In genomic region chr7:34984526-34985133, GRCm38 (mm10) we compare ENCODE assay signal across 9 mouse cellular contexts.
A peak's percentile ranks its signal among the peaks of the same experiment; 100 is the strongest.
DNase-seq lines count a peak whose midpoint lies in the region; ATAC-seq and TF ChIP-seq lines count a peak whose summit lies in the region.
"Had no signal": no experiment of that assay in that cellular context is flagged by ENCODE, and none has a peak within 500 bp of the region (broad histone marks: within the 10 kb centered on the region; RNA-seq: fewer than 3 reads in every experiment).

No protein-coding gene starts in this region.

- ATAC-seq in erythroblast, adult 5-6 weeks (replicated peaks; ENCODE audit: low FRiP score, poor library complexity, severe bottlenecking): 0 out of 2 replicates have a peak, but pooled peaks have one; percentile 27
- no peak for ATAC-seq in hindbrain, embryonic 13.5 days (ENCODE audit: low FRiP score)
- no peak; the same call in 1 of the 2 replicates for ATAC-seq in monocyte, adult 5-6 weeks (replicated peaks; ENCODE audit: insufficient number of reproducible peaks, low FRiP score, low TSS enrichment, poor library complexity, severe bottlenecking)

- H3K27me3 ChIP-seq in myocyte (ENCODE audit: control insufficient read depth, insufficient read depth, insufficient read length): no peaks in the 10 kb centered on the region
- H3K27me3 ChIP-seq in hindbrain, embryonic 13.5 days: no peaks in the 10 kb centered on the region
- H3K27me3 ChIP-seq: limb, embryonic 15.5 days had no signal

- DNase-seq in gastrocnemius, adult 2 months: peak; percentile 53
- DNase-seq in gastrocnemius, postnatal 10 days: no peak
- DNase-seq in heart, postnatal 36 days: peak; percentile 15 to 19
- no peak for DNase-seq in spleen, postnatal 4 days (ENCODE audit: low spot score in 2 of 2)

- no peak overlapping the region for H3K4me2 ChIP-seq in myocyte (ENCODE audit: low read depth)
- H3K4me2 ChIP-seq in hindbrain, embryonic 13.5 days: no peak overlapping the region
- H3K4me2 ChIP-seq: limb, embryonic 15.5 days had no signal

- no peak for TF ChIP-seq POLR2A in myocyte (IDR thresholded peaks at IDR 0.05; ENCODE audit: insufficient read length, low read depth)

- H3K36me3 ChIP-seq in myocyte (ENCODE audit: control insufficient read depth, insufficient read depth): peaks cover 8% of the 10 kb centered on the region
- no peaks in the 10 kb centered on the region for H3K36me3 ChIP-seq in hindbrain, embryonic 13.5 days
- H3K36me3 ChIP-seq: limb, embryonic 15.5 days had no signal

- 0 out of 2 replicates have a peak overlapping the region, but pooled peaks have one; percentile 43 for H3K27ac ChIP-seq in gastrocnemius, adult 2 months
- H3K27ac ChIP-seq in hindbrain, embryonic 13.5 days: no peak overlapping the region
- H3K27ac ChIP-seq: limb, embryonic 15.5 days had no signal

- WGBS in hindbrain, embryonic 13.5 days: 70% methylated on average over 11 of the region's 11 CpGs

- intact Hi-C loops in gastrocnemius, adult 2 months (cut with DNase I): no loop called here
- intact Hi-C loops in heart, postnatal 36 days (cut with DNase I): loop anchor here (10.0 kb wide), 1 partner anchor 550 kb away; no protein-coding TSS in a partner anchor

- H3ac ChIP-seq in myocyte (ENCODE audit: control insufficient read depth, insufficient read length): no peak overlapping the region

- H3K79me2 ChIP-seq in myocyte (ENCODE audit: control insufficient read depth, insufficient read depth): no peaks in the 10 kb centered on the region

- no peak for TF ChIP-seq CTCF in gastrocnemius, adult 2 months (IDR thresholded peaks at IDR 0.05)

- no peak overlapping the region for H3K4me3 ChIP-seq in gastrocnemius, adult 2 months
- H3K4me3 ChIP-seq in myocyte: no peak overlapping the region
- no peak overlapping the region for H3K4me3 ChIP-seq in hindbrain, embryonic 13.5 days
- H3K4me3 ChIP-seq: limb, embryonic 15.5 days had no signal

- peaks cover 23% of the 10 kb centered on the region for H3K4me1 ChIP-seq in hindbrain, embryonic 13.5 days (replicated peaks)

- no peaks in the 10 kb centered on the region for H3K9me3 ChIP-seq in hindbrain, embryonic 13.5 days
- H3K9me3 ChIP-seq: limb, embryonic 15.5 days had no signal

- no peak overlapping the region for H3K9ac ChIP-seq in hindbrain, embryonic 13.5 days
- H3K9ac ChIP-seq: limb, embryonic 15.5 days had no signal

TF ChIP-seq in myocyte, 11 proteins besides CTCF, POLR2A, EP300 and RAD21:
- TF ChIP-seq CEBPB (IDR thresholded peaks at IDR 0.05; ENCODE audit: insufficient read depth, poor library complexity, severe bottlenecking) (no peak), USF1 (IDR thresholded peaks at IDR 0.05; ENCODE audit: low read depth) (no peak), MYOD1 (IDR thresholded peaks at IDR 0.05; ENCODE audit: control insufficient read depth in 1 of 3, insufficient read length in 2 of 3, low read depth in 2 of 3) (peak in 2 of 3 experiments; percentile 62 to 64), E2F4 (IDR thresholded peaks at IDR 0.05; ENCODE audit: insufficient read depth) (no peak), MYOG (IDR thresholded peaks at IDR 0.05; ENCODE audit: control insufficient read depth in 1 of 3, insufficient read depth in 1 of 3, insufficient read length in 2 of 3, low read depth in 2 of 3) (peak in 2 of 3 experiments; percentile 25 to 65), REST (IDR thresholded peaks at IDR 0.05; ENCODE audit: insufficient read depth, insufficient read length) (no peak), MAX (IDR thresholded peaks at IDR 0.05; ENCODE audit: low read depth) (no peak), POLR2AphosphoS2 (IDR thresholded peaks at IDR 0.05; ENCODE audit: insufficient read length, low read depth) (no peak), TCF3 (IDR thresholded peaks at IDR 0.05; ENCODE audit: insufficient read length, low read depth) (no peak), SRF (IDR thresholded peaks at IDR 0.05; ENCODE audit: control insufficient read depth, insufficient read length, low read depth) (no peak), TCF12 (IDR thresholded peaks at IDR 0.05; ENCODE audit: insufficient read depth, poor library complexity, severe bottlenecking) (no peak)

Comparison
In these comparisons a context has a peak if more than half of its experiments do, and no peak if none do; other contexts are left out.
1. DNase-seq: peak in gastrocnemius, adult 2 months (single experiment) and heart, postnatal 36 days (2 of 2); none in gastrocnemius, postnatal 10 days (single experiment) and spleen, postnatal 4 days (0 of 2).